Mouse (Mus musculus): ENCODE data around the gene Syt14. TPM values are rescaled to one million over a fixed set of nuclear protein-coding genes. Genes with fewer than 3 reads are reported as not detected.

The Syt14 gene
- polyA plus RNA-seq, 1 experiment from 2014 or later = 1.7 TPM

DNA sequence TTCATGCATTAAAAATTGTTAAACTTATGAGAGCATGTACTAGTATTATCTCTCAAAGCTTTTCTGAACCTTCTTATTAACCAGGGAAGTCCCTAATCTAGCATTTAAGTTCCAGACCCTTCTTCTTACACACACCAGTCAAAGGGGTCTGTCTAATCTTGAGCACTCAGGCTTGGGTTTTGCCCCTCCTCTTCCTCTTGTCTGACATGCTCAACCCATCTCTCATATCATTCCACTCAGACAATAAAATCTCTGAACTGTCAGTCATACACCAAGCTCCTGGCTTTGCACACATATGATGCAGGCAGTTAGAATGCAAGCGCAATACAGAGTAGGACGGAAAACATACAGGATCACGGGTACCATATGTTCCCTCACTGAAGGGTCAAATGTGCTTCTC lies 48.4 kb downstream of the Syt14 start:
- no peaks in the 10 kb centered on the region for H3K9me3 ChIP-seq (replicated peaks)
- no peak overlapping the region for H3K4me3 ChIP-seq (replicated peaks)
- no peaks in the 10 kb centered on the region for H3K4me1 ChIP-seq
- H3K36me3 ChIP-seq = no peaks in the 10 kb centered on the region
- no peak overlapping the region for H3K4me2 ChIP-seq (replicated peaks)
- 88% methylated on average over 3 of the region's 3 CpGs for WGBS
- no peaks in the 10 kb centered on the region for H3K27me3 ChIP-seq
- H3K9ac ChIP-seq = no peak overlapping the region
- ATAC-seq (ENCODE audit: insufficient number of reproducible peaks, low FRiP score, low TSS enrichment, low read depth) = no peak
- no peak overlapping the region for H3K27ac ChIP-seq (replicated peaks)

- Histone ChIP-seq H3K4me1 (no peaks in the 10 kb centered on the region), H3K27me3 (no peaks in the 10 kb centered on the region), H3K9me3 (replicated peaks) (no peaks in the 10 kb centered on the region), H3K9ac (no peak overlapping the region), H3K36me3 (no peaks in the 10 kb centered on the region), H3K27ac (replicated peaks) (no peak overlapping the region), H3K4me3 (replicated peaks) (no peak overlapping the region), H3K4me2 (replicated peaks) (no peak overlapping the region)
- WGBS = 78% methylated on average over 3 of the region's 3 CpGs
- no peak for ATAC-seq (ENCODE audit: insufficient number of reproducible peaks, low FRiP score, low TSS enrichment, low read depth)
These were observed 49.1 kb downstream of the Syt14 start for GRCm38 (mm10) chr1:192986481-192986880.

- WGBS = 83% methylated on average over 4 of the region's 4 CpGs
- no peak overlapping the region for H3K27ac ChIP-seq (replicated peaks)
- no peak overlapping the region for H3K4me2 ChIP-seq (replicated peaks)
- H3K4me3 ChIP-seq (replicated peaks) = no peak overlapping the region
- no peak for ATAC-seq (ENCODE audit: insufficient number of reproducible peaks, low FRiP score, low TSS enrichment, low read depth)
- no peaks in the 10 kb centered on the region for H3K4me1 ChIP-seq
- H3K9ac ChIP-seq = no peak overlapping the region
- H3K9me3 ChIP-seq (replicated peaks) = no peaks in the 10 kb centered on the region
- H3K36me3 ChIP-seq = no peaks in the 10 kb centered on the region
- H3K27me3 ChIP-seq = no peaks in the 10 kb centered on the region
These were observed 51.2 kb downstream of the Syt14 start for GRCm38 (mm10) chr1:192984333-192984732.

DNA sequence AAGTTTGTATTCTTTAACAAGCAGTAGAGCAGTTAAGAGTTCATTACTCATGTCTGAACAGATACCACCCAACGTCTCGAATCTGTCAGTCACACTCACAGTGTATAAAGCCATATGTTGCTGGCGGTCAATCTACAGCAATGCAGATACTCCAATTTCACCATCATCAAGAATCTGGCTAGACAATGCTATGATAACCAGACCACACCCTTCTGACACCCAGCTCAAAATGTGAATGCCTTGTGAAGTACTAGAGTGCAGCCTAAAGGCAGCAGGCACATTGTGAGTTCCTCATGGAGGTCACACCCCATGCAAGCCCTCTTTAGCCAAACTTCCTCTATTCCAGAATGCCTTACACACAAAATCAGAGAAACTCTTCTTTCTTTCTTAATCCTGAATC lies 53.9 kb downstream of the Syt14 start:
- Histone ChIP-seq H3K4me2 (replicated peaks) (no peak overlapping the region), H3K4me3 (replicated peaks) (no peak overlapping the region), H3K4me1 (no peaks in the 10 kb centered on the region), H3K27ac (replicated peaks) (no peak overlapping the region), H3K9ac (no peak overlapping the region), H3K9me3 (replicated peaks) (no peaks in the 10 kb centered on the region), H3K36me3 (no peaks in the 10 kb centered on the region), H3K27me3 (no peaks in the 10 kb centered on the region)
- WGBS = 72% methylated on average over 3 of the region's 3 CpGs
- ATAC-seq (ENCODE audit: insufficient number of reproducible peaks, low FRiP score, low TSS enrichment, low read depth) = no peak

DNA sequence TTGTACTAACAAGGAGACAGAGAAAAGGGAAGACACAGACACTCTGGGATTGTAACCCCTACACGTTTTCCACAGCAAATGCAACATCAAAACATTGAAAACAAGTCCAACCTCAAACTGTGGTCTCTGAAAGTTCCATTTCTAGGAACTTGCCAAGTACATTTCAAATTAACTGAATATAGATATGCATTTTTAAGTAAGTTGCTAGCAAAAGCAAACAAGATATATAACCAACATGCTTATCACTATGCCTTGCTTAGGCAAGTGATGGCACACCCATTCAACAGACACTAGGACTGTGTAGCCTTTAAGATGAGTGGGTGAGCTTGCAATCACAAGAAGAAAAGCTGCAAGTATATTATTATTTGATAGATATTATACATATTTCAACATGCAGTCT lies 54.5 kb downstream of the Syt14 start:
- no peak overlapping the region for H3K4me2 ChIP-seq (replicated peaks)
- ATAC-seq (ENCODE audit: insufficient number of reproducible peaks, low FRiP score, low TSS enrichment, low read depth) = no peak
- no peak overlapping the region for H3K9ac ChIP-seq
- H3K27ac ChIP-seq (replicated peaks) = no peak overlapping the region
- H3K4me3 ChIP-seq (replicated peaks) = no peak overlapping the region
- no peaks in the 10 kb centered on the region for H3K36me3 ChIP-seq
- WGBS = 59% methylated on average over 1 of the region's 1 CpGs
- H3K9me3 ChIP-seq (replicated peaks) = no peaks in the 10 kb centered on the region
- no peaks in the 10 kb centered on the region for H3K27me3 ChIP-seq
- H3K4me1 ChIP-seq = no peaks in the 10 kb centered on the region

DNA sequence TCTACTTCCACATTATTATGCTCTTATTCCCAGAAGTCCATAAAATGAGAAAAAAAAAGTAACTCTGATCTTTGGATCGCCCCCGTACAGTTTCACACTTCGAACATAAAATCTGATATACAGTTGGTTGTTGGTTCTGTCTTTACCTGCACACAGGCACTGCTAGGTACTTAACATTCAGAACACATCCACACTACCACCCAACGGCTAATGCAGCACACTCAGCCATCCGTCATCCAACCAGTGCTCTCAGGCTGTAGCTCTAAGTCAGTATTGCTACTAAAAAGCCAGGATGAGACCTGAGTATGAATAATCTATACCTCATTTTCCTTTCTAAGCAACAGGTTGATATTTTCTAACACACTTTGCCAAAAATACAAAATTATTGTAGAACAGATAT lies 73.3 kb downstream of the Syt14 start:
- WGBS = 87% methylated on average over 5 of the region's 5 CpGs
- H3K9me3 ChIP-seq (replicated peaks) = no peaks in the 10 kb centered on the region
- no peaks in the 10 kb centered on the region for H3K27me3 ChIP-seq
- no peak overlapping the region for H3K4me2 ChIP-seq (replicated peaks)
- H3K36me3 ChIP-seq = no peaks in the 10 kb centered on the region
- ATAC-seq (ENCODE audit: insufficient number of reproducible peaks, low FRiP score, low TSS enrichment, low read depth) = no peak
- no peak overlapping the region for H3K9ac ChIP-seq
- no peaks in the 10 kb centered on the region for H3K4me1 ChIP-seq
- H3K27ac ChIP-seq (replicated peaks) = no peak overlapping the region
- H3K4me3 ChIP-seq (replicated peaks) = no peak overlapping the region

GRCm38 (mm10) chr1:192947839-192948173 lies 87.8 kb downstream of the Syt14 start:
- Histone ChIP-seq H3K27me3 (no peaks in the 10 kb centered on the region), H3K4me2 (replicated peaks) (no peak overlapping the region), H3K9ac (no peak overlapping the region), H3K27ac (replicated peaks) (no peak overlapping the region), H3K36me3 (no peaks in the 10 kb centered on the region), H3K4me1 (no peaks in the 10 kb centered on the region), H3K4me3 (replicated peaks) (no peak overlapping the region), H3K9me3 (replicated peaks) (no peaks in the 10 kb centered on the region)
- ATAC-seq (ENCODE audit: insufficient number of reproducible peaks, low FRiP score, low TSS enrichment, low read depth) = no peak
- 54% methylated on average over 2 of the region's 2 CpGs for WGBS

DNA sequence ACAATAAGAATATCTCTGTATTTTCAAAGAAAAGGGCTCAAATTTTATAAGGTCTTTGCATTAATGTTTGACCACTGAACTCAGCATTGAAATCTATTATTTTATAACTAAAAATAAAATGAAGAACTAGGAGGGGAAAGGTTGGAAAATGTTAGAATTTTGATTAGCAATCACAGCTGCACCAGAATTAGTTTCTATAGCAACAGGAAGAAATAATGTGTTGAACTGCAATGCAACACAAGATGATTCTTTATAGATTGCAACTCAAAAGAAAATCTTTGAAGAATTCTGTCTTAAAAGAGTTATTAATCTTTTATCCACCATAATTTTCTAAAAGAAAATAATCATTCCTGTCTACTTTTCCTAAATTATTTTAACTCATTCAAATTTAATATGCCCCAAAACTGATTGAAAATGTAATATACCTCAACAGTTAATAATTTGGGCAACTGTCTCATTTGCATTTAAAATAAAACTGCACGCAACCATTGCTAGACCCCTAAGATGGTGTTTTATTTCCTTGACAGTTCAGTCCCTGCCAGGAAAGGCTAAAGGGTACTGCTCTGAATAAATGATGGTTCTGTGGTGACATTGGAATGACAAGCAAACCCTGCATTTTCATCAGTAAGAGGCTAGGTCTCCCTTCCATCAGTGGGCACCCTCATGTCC lies 88.3 kb downstream of the Syt14 start:
- Histone ChIP-seq H3K9me3 (replicated peaks) (no peaks in the 10 kb centered on the region), H3K27me3 (no peaks in the 10 kb centered on the region), H3K36me3 (no peaks in the 10 kb centered on the region), H3K4me1 (no peaks in the 10 kb centered on the region), H3K4me3 (replicated peaks) (no peak overlapping the region), H3K9ac (no peak overlapping the region), H3K27ac (replicated peaks) (no peak overlapping the region), H3K4me2 (replicated peaks) (no peak overlapping the region)
- ATAC-seq (ENCODE audit: insufficient number of reproducible peaks, low FRiP score, low TSS enrichment, low read depth) = no peak
- 70% methylated on average over 1 of the region's 1 CpGs for WGBS

DNA sequence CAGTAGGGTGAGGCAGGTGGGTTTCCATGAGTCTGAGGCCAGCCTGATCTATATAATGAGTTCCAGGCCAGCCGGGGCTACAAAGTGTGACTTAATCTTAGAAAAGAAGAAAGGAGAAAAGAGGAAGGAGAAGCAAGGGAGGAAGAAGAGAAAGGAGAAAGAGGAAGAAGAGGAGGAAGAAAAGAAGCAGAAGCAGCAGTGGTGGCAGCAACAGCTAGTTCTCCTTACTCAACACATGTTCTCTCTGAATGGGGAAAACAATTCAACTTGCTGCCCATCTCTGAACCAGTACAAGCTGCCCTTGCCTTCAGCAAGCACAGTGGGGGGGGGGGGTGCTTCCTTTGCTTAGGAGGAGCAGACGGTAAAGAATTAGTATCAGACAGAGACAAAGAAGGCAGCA lies 96.5 kb downstream of the Syt14 start:
- Histone ChIP-seq H3K4me1 (no peaks in the 10 kb centered on the region), H3K36me3 (no peaks in the 10 kb centered on the region), H3K9me3 (replicated peaks) (no peaks in the 10 kb centered on the region), H3K27me3 (no peaks in the 10 kb centered on the region), H3K9ac (no peak overlapping the region), H3K4me3 (replicated peaks) (no peak overlapping the region), H3K4me2 (replicated peaks) (no peak overlapping the region), H3K27ac (replicated peaks) (no peak overlapping the region)
- no peak for ATAC-seq (ENCODE audit: insufficient number of reproducible peaks, low FRiP score, low TSS enrichment, low read depth)
- 62% methylated on average over 2 of the region's 2 CpGs for WGBS

GRCm38 (mm10) chr1:192937956-192938355 lies 97.6 kb downstream of the Syt14 start:
- no peaks in the 10 kb centered on the region for H3K9me3 ChIP-seq (replicated peaks)
- H3K27ac ChIP-seq (replicated peaks) = no peak overlapping the region
- H3K4me2 ChIP-seq (replicated peaks) = no peak overlapping the region
- no peaks in the 10 kb centered on the region for H3K4me1 ChIP-seq
- no peak overlapping the region for H3K4me3 ChIP-seq (replicated peaks)
- no peaks in the 10 kb centered on the region for H3K27me3 ChIP-seq
- H3K36me3 ChIP-seq = no peaks in the 10 kb centered on the region
- 76% methylated on average over 2 of the region's 2 CpGs for WGBS
- no peak for ATAC-seq (ENCODE audit: insufficient number of reproducible peaks, low FRiP score, low TSS enrichment, low read depth)
- H3K9ac ChIP-seq = no peak overlapping the region

- H3K36me3 ChIP-seq = no peaks in the 10 kb centered on the region
- no peak overlapping the region for H3K4me2 ChIP-seq (replicated peaks)
- no peaks in the 10 kb centered on the region for H3K4me1 ChIP-seq
- no peak for ATAC-seq (ENCODE audit: insufficient number of reproducible peaks, low FRiP score, low TSS enrichment, low read depth)
- 81% methylated on average over 3 of the region's 3 CpGs for WGBS
- no peak overlapping the region for H3K9ac ChIP-seq
- no peaks in the 10 kb centered on the region for H3K9me3 ChIP-seq (replicated peaks)
- H3K27me3 ChIP-seq = no peaks in the 10 kb centered on the region
- no peak overlapping the region for H3K27ac ChIP-seq (replicated peaks)
- no peak overlapping the region for H3K4me3 ChIP-seq (replicated peaks)
These were observed 103.8 kb downstream of the Syt14 start for GRCm38 (mm10) chr1:192931797-192932196.

DNA sequence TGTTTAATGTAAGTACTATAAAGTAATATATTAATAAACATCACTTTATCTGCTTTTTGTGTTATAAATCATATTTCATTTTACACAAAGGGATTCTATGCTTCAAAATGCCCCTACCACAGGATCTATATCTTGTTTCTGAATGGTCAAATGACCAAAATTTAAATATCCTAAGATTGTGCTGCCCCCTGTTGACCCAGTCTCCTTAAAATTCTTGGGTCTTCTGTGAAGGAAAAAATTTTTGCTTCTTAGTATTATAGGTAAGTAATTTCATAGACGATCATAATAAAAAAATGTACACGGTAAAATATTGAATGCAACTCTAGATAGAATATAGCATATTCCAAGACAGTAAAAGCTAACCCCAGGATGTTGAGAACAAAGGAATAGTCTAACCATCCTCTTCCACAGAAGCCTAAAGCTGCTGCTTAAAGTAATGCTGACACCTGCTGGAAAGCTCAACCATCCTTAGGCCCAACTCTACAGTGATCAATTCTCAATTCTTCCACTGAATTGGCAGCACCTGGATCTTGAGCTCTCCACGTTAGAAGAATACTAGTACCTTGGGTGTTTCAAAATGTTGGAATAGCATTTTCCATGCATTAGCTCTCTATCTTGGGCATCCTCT lies 123.4 kb downstream of the Syt14 start:
- Histone ChIP-seq H3K9ac (no peak overlapping the region), H3K4me3 (replicated peaks) (no peak overlapping the region), H3K27me3 (no peaks in the 10 kb centered on the region), H3K36me3 (no peaks in the 10 kb centered on the region), H3K4me1 (no peaks in the 10 kb centered on the region), H3K27ac (replicated peaks) (no peak overlapping the region), H3K4me2 (replicated peaks) (no peak overlapping the region), H3K9me3 (replicated peaks) (no peaks in the 10 kb centered on the region)
- 56% methylated on average over 3 of the region's 3 CpGs for WGBS
- no peak for ATAC-seq (ENCODE audit: insufficient number of reproducible peaks, low FRiP score, low TSS enrichment, low read depth)
